Mouse (Mus musculus): ENCODE measurements around the gene Lrmda. TPM values are rescaled to one million over a fixed set of nuclear protein-coding genes. Genes with fewer than 3 reads are reported as not detected.

The Lrmda gene
- total and polyA plus RNA-seq, 3 experiments = 5.1 to 5.9 TPM; not detected in 1

GRCm38 (mm10) chr14:22114651-22115351, 95.3 kb downstream of the Lrmda start:
- Histone ChIP-seq H3K27me3 (ENCODE audit: control insufficient read depth in 1 of 2, insufficient read depth in 2 of 2, low read length in 2 of 2) (no peaks in the 10 kb centered on the region), H3K27ac (ENCODE audit: control insufficient read depth, low read depth, low read length) (no peak overlapping the region), H3K9me3 (replicated peaks; ENCODE audit: insufficient read depth, low read length) (no peaks in the 10 kb centered on the region), H3K4me1 (ENCODE audit: control insufficient read depth in 1 of 2, insufficient read depth in 2 of 2, low read length in 2 of 2) (no peaks in the 10 kb centered on the region), H3K4me3 (ENCODE audit: control insufficient read depth in 1 of 2, insufficient read depth in 1 of 2, low read depth in 2 of 2, low read length in 2 of 2) (no peak overlapping the region), H3K9ac (ENCODE audit: control insufficient read depth, low read depth, low read length, poor library complexity, severe bottlenecking) (no peak overlapping the region), H3K36me3 (ENCODE audit: control insufficient read depth in 1 of 2, insufficient read depth in 2 of 2, low read length in 2 of 2) (no peaks in the 10 kb centered on the region), H3K79me2 (ENCODE audit: control insufficient read depth, insufficient read depth, low read length, poor library complexity) (no peaks in the 10 kb centered on the region)
- TF ChIP-seq E2F4 (IDR thresholded peaks at IDR 0.05; ENCODE audit: borderline replicate concordance, low read depth, low read length) (no peak), TCF12 (IDR thresholded peaks at IDR 0.05; ENCODE audit: low read depth, low read length) (no peak), HCFC1 (IDR thresholded peaks at IDR 0.05; ENCODE audit: low read depth, low read length) (no peak), TAL1 (IDR thresholded peaks at IDR 0.05; ENCODE audit: low read length) (no peak), GATA1 (IDR thresholded peaks at IDR 0.05; ENCODE audit: low read depth, low read length) (no peak), NRF1 (IDR thresholded peaks at IDR 0.05; ENCODE audit: insufficient read depth, low read depth, low read length, poor library complexity, severe bottlenecking) (no peak)
- no peak for DNase-seq (ENCODE audit: low read depth, low spot score)

GRCm38 (mm10) chr14:22118096-22118495, 98.6 kb downstream of the Lrmda start:
- Histone ChIP-seq H3K27me3 (ENCODE audit: control insufficient read depth in 1 of 2, insufficient read depth in 2 of 2, low read length in 2 of 2) (no peaks in the 10 kb centered on the region), H3K4me1 (ENCODE audit: control insufficient read depth in 1 of 2, insufficient read depth in 2 of 2, low read length in 2 of 2) (no peaks in the 10 kb centered on the region), H3K27ac (ENCODE audit: control insufficient read depth, low read depth, low read length) (no peak overlapping the region), H3K36me3 (ENCODE audit: control insufficient read depth in 1 of 2, insufficient read depth in 2 of 2, low read length in 2 of 2) (no peaks in the 10 kb centered on the region), H3K79me2 (ENCODE audit: control insufficient read depth, insufficient read depth, low read length, poor library complexity) (no peaks in the 10 kb centered on the region), H3K9ac (ENCODE audit: control insufficient read depth, low read depth, low read length, poor library complexity, severe bottlenecking) (no peak overlapping the region), H3K4me3 (ENCODE audit: control insufficient read depth in 1 of 2, insufficient read depth in 1 of 2, low read depth in 2 of 2, low read length in 2 of 2) (no peak overlapping the region), H3K9me3 (replicated peaks; ENCODE audit: insufficient read depth, low read length) (no peaks in the 10 kb centered on the region)
- DNase-seq (ENCODE audit: low read depth, low spot score) = no peak
- TF ChIP-seq MYB (IDR thresholded peaks at IDR 0.05; ENCODE audit: low read depth, low read length) = no peak
- no peak for TF ChIP-seq TAL1 (IDR thresholded peaks at IDR 0.05; ENCODE audit: low read length)
- TF ChIP-seq MAFK (IDR thresholded peaks at IDR 0.05; ENCODE audit: borderline replicate concordance, low read depth, low read length) = no peak

- Histone ChIP-seq H3K9me3 (replicated peaks; ENCODE audit: insufficient read depth, low read length) (no peaks in the 10 kb centered on the region), H3K4me1 (ENCODE audit: control insufficient read depth in 1 of 2, insufficient read depth in 2 of 2, low read length in 2 of 2) (no peaks in the 10 kb centered on the region), H3K27me3 (ENCODE audit: control insufficient read depth in 1 of 2, insufficient read depth in 2 of 2, low read length in 2 of 2) (no peaks in the 10 kb centered on the region), H3K36me3 (ENCODE audit: control insufficient read depth in 1 of 2, insufficient read depth in 2 of 2, low read length in 2 of 2) (no peaks in the 10 kb centered on the region), H3K27ac (ENCODE audit: control insufficient read depth, low read depth, low read length) (no peak overlapping the region), H3K9ac (ENCODE audit: control insufficient read depth, low read depth, low read length, poor library complexity, severe bottlenecking) (no peak overlapping the region), H3K4me3 (ENCODE audit: control insufficient read depth in 1 of 2, insufficient read depth in 1 of 2, low read depth in 2 of 2, low read length in 2 of 2) (no peak overlapping the region), H3K79me2 (ENCODE audit: control insufficient read depth, insufficient read depth, low read length, poor library complexity) (no peaks in the 10 kb centered on the region)
- TF ChIP-seq CHD2 (IDR thresholded peaks at IDR 0.05; ENCODE audit: low read length) = no peak
- DNase-seq (ENCODE audit: low read depth, low spot score) = no peak
Measured at GRCm38 (mm10) chr14:22118512-22118911, 99.0 kb downstream of the Lrmda start.
